Comparison of ENCODE assay signal across 9 mouse cellular contexts in the genomic region with DNA sequence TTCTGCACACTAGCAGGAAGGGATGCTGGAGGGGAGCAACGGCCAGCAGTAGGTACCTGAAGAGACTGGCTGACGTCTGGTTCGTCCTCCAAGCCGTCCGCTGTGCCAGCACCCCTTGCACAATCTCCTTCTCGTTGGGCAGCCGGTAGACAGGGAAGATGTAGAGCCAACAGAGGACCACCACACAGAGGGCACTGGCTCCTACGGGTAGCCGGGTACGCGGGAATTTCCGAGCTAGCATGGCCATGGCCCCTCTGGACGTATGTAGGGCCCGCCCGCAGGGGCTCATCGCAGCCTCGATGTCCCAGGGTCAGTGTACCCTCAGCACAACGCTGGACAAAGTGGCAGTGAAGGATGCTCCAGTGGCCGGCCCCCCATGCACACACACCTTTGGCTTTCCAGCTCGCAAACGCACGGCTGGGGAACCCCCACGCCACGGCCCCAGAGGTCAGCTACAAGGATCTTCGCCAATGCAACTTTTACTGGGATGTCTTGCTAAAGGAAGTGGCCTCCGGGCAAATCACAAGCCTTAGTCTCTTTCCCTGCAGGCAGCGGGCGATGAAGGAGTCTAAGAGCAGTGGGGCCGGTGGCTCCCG. TPM values are rescaled to one million over a fixed set of nuclear protein-coding genes. Genes with fewer than 3 reads are reported as not detected.
DNase-seq lines count a peak whose midpoint lies in the region; ATAC-seq and TF ChIP-seq lines count a peak whose summit lies in the region.
"Had no signal": no experiment of that assay in that cellular context is flagged by ENCODE, and none has a peak within 500 bp of the region (broad histone marks: within the 10 kb centered on the region; RNA-seq: fewer than 3 reads in every experiment).

No protein-coding gene starts in this region.

- no peak for DNase-seq in heart, adult 2 months
- DNase-seq in brain, adult 2 months (ENCODE audit: low read depth, low spot score): peak; percentile 44
- DNase-seq in thymus, adult 2 months: peak; percentile 53
- DNase-seq in testis, postnatal 14 days (ENCODE audit: low spot score): no peak
- no peak for DNase-seq in lung, postnatal 25 days (ENCODE audit: low spot score)

- WGBS in heart, embryonic 13.5 days: 18% methylated on average over 30 of the region's 30 CpGs
- WGBS in heart, adult 2 months: 21% methylated on average over 30 of the region's 30 CpGs
- 20% methylated on average over 30 of the region's 30 CpGs for WGBS in forebrain, embryonic 16.5 days
- 24% methylated on average over 30 of the region's 30 CpGs for WGBS in liver, embryonic 12.5 days (ENCODE audit: insufficient replicate concordance)
- WGBS in thymus, adult 2 months: 17% methylated on average over 30 of the region's 30 CpGs

- TF ChIP-seq EP300 in heart, adult 2 months (IDR thresholded peaks at IDR 0.05; ENCODE audit: insufficient read depth, low read depth, low read length): no peak

- no peak overlapping the region for H3K27ac ChIP-seq in heart, embryonic 13.5 days (replicated peaks)
- no peak overlapping the region for H3K27ac ChIP-seq in heart, adult 2 months
- peak overlapping the region; percentile 99 for H3K27ac ChIP-seq in forebrain, embryonic 16.5 days (ENCODE audit: low read length)
- H3K27ac ChIP-seq in liver, embryonic 12.5 days: no peak overlapping the region
- peak overlapping the region; percentile 59 for H3K27ac ChIP-seq in thymus, adult 2 months (ENCODE audit: control insufficient read depth, insufficient read depth, low read length)

- peaks cover 5% of the 10 kb centered on the region; the same call in 1 of the 2 replicates for H3K4me1 ChIP-seq in heart, embryonic 13.5 days
- no peaks in the 10 kb centered on the region for H3K4me1 ChIP-seq in heart, adult 2 months (ENCODE audit: control insufficient read depth, insufficient read depth, low read length)
- H3K4me1 ChIP-seq in forebrain, embryonic 16.5 days (replicated peaks; ENCODE audit: control insufficient read depth, insufficient read depth, low read length): peaks cover 21% of the 10 kb centered on the region
- peaks cover 15% of the 10 kb centered on the region; the same call in 1 of the 2 replicates for H3K4me1 ChIP-seq in liver, embryonic 12.5 days
- peaks cover 13% of the 10 kb centered on the region for H3K4me1 ChIP-seq in thymus, adult 2 months (replicated peaks; ENCODE audit: control insufficient read depth, insufficient read depth, low read length)

- peak overlapping the region; percentile 76 for H3K9ac ChIP-seq in heart, embryonic 13.5 days
- no peak overlapping the region for H3K9ac ChIP-seq in heart, adult 2 months (ENCODE audit: low read depth, low read length)
- peak overlapping the region; percentile 94 for H3K9ac ChIP-seq in forebrain, embryonic 16.5 days (replicated peaks; ENCODE audit: low read depth, low read length)
- H3K9ac ChIP-seq in liver, embryonic 12.5 days: no peak overlapping the region

- no peak for TF ChIP-seq POLR2A in heart, adult 2 months (IDR thresholded peaks at IDR 0.05; ENCODE audit: insufficient read depth, low read depth, low read length)
- no peak for TF ChIP-seq POLR2A in thymus, adult 2 months (IDR thresholded peaks at IDR 0.05; ENCODE audit: control insufficient read depth, extremely low read depth, insufficient read depth, low read length, poor library complexity)

- H3K4me3 ChIP-seq in heart, embryonic 13.5 days: peak overlapping the region; percentile 66
- no peak overlapping the region for H3K4me3 ChIP-seq in heart, adult 2 months
- H3K4me3 ChIP-seq in forebrain, embryonic 16.5 days (replicated peaks; ENCODE audit: low read length): peak overlapping the region; percentile 83
- H3K4me3 ChIP-seq in liver, embryonic 12.5 days: peak overlapping the region; percentile 54
- H3K4me3 ChIP-seq in thymus, adult 2 months (ENCODE audit: control insufficient read depth, insufficient read depth, low read length): peak overlapping the region; percentile 88

- H3K79me2 ChIP-seq in heart, adult 2 months (replicated peaks; ENCODE audit: control insufficient read depth, insufficient read depth, low read length): no peaks in the 10 kb centered on the region

- intact Hi-C loops in heart, adult 2 months (cut with DNase I): loop anchor here (10.0 kb wide), 2 partner anchors 89 to 149 kb away; no protein-coding TSS in a partner anchor

- peaks cover 25% of the 10 kb centered on the region for H3K27me3 ChIP-seq in heart, embryonic 13.5 days (replicated peaks)
- H3K27me3 ChIP-seq in heart, adult 2 months (ENCODE audit: control insufficient read depth, insufficient read depth, low read length): peaks cover 6% of the 10 kb centered on the region
- H3K27me3 ChIP-seq in forebrain, embryonic 16.5 days (replicated peaks; ENCODE audit: control insufficient read depth, insufficient read depth, low read length): no peaks in the 10 kb centered on the region
- H3K27me3 ChIP-seq in liver, embryonic 12.5 days (replicated peaks): peaks cover 49% of the 10 kb centered on the region
- no peaks in the 10 kb centered on the region for H3K27me3 ChIP-seq in thymus, adult 2 months (ENCODE audit: control insufficient read depth, insufficient read depth, low read length)

- peak overlapping the region; percentile 96 for H3K4me2 ChIP-seq in heart, embryonic 13.5 days
- peak overlapping the region; percentile 63 for H3K4me2 ChIP-seq in forebrain, embryonic 16.5 days (ENCODE audit: low read length)
- H3K4me2 ChIP-seq in liver, embryonic 12.5 days: peak overlapping the region; percentile 74

- H3K9me3 ChIP-seq in heart, embryonic 13.5 days: no peaks in the 10 kb centered on the region
- H3K9me3 ChIP-seq in forebrain, embryonic 16.5 days (ENCODE audit: control insufficient read depth, low read length): no peaks in the 10 kb centered on the region
- no peaks in the 10 kb centered on the region for H3K9me3 ChIP-seq in liver, embryonic 12.5 days (replicated peaks)
- H3K9me3 ChIP-seq: G1E had no signal

- H3K36me3 ChIP-seq in heart, embryonic 13.5 days: no peaks in the 10 kb centered on the region
- H3K36me3 ChIP-seq in heart, adult 2 months (ENCODE audit: control insufficient read depth, insufficient read depth, low read length): no peaks in the 10 kb centered on the region
- no peaks in the 10 kb centered on the region for H3K36me3 ChIP-seq in forebrain, embryonic 16.5 days (ENCODE audit: control insufficient read depth, insufficient read depth)
- no peaks in the 10 kb centered on the region for H3K36me3 ChIP-seq in liver, embryonic 12.5 days
- no peaks in the 10 kb centered on the region for H3K36me3 ChIP-seq in thymus, adult 2 months (ENCODE audit: control insufficient read depth, insufficient read depth, low read length)
- H3K36me3 ChIP-seq: G1E had no signal

- no peak for ATAC-seq in heart, embryonic 13.5 days (ENCODE audit: extremely low read depth, insufficient number of reproducible peaks, low FRiP score, low TSS enrichment)
- no peak for ATAC-seq in forebrain, embryonic 16.5 days
- no peak for ATAC-seq in liver, embryonic 12.5 days

- TF ChIP-seq CTCF in heart, adult 2 months (IDR thresholded peaks at IDR 0.05): no peak
- no peak for TF ChIP-seq CTCF in thymus, adult 2 months (IDR thresholded peaks at IDR 0.05; ENCODE audit: borderline replicate concordance, control insufficient read depth, extremely low read depth, insufficient read depth, low read length, poor library complexity)

RNA-seq across cellular contexts. Expression of a gene that starts 0.7 kb away (rescaled TPM):
- 2.0 and 2.2 TPM in 2 replicates for polyA plus RNA-seq in heart, embryonic 13.5 days (2015; fragmentation: Nextera tagmentation; extraction: Ambion mirVana)
- under 1 TPM; 0.10 to 0.11 TPM for total RNA-seq in heart, adult 2 months (2021)
- polyA plus RNA-seq in heart, adult 2 months (2012; rRNA removed): 0.10 and 0.15 TPM in 2 replicates
- 6.4 and 6.7 TPM in 2 replicates for polyA plus RNA-seq in forebrain, embryonic 16.5 days (2015; fragmentation: Nextera tagmentation; extraction: Ambion mirVana)
- 0.67 TPM in 2 replicates for polyA plus RNA-seq in liver, embryonic 12.5 days (2016; fragmentation: Nextera tagmentation; extraction: Ambion mirVana)
- 22.6 and 26.4 TPM in 2 replicates for polyA plus RNA-seq in thymus, adult 2 months (2012; rRNA removed)
- polyA plus RNA-seq: G1E had no signal

Comparison
In these comparisons a context has a peak if more than half of its experiments do, and no peak if none do; other contexts are left out.
1. H3K9ac ChIP-seq: peak in heart, embryonic 13.5 days (single experiment) and forebrain, embryonic 16.5 days (single experiment); none in heart, adult 2 months (single experiment) and liver, embryonic 12.5 days (single experiment).
2. H3K27ac ChIP-seq: peak in forebrain, embryonic 16.5 days (single experiment) and thymus, adult 2 months (single experiment); none in heart, embryonic 13.5 days (single experiment), heart, adult 2 months (single experiment) and liver, embryonic 12.5 days (single experiment).
3. DNase-seq: peak in brain, adult 2 months (single experiment) and thymus, adult 2 months (single experiment); none in heart, adult 2 months (0 of 2), testis, postnatal 14 days (single experiment) and lung, postnatal 25 days (single experiment).
4. Peak in every context shown above with its lines, with median percentiles within 50 percentile points of each other: H3K4me2 ChIP-seq.